Mouse (Mus musculus) testis, adult 2 months (tissue): ENCODE results near the gene Zfp827. TPM values are rescaled to one million over a fixed set of nuclear protein-coding genes. Genes with fewer than 3 reads are reported as not detected.

ENCODE experiments used
- H3K27ac ChIP-seq: fragments of 200-500 bp; 2 replicates; pipeline ENCODE4 v1.5.1; 2012; ENCODE audit warnings: low read depth, low read length; ENCODE audit not compliant: control insufficient read depth, insufficient read depth
- H3K27me3 ChIP-seq: fragments of 200-500 bp; 2 replicates; pipeline ENCODE4 v1.6.1; 2012; ENCODE audit warnings: mild to moderate bottlenecking, low read length, moderate library complexity; ENCODE audit not compliant: control insufficient read depth, insufficient read depth
- H3K36me3 ChIP-seq: fragments of 200-500 bp; 2 replicates; pipeline ENCODE4 v1.6.1; 2012; ENCODE audit warnings: mild to moderate bottlenecking, low read length; ENCODE audit not compliant: control insufficient read depth, insufficient read depth
- H3K4me1 ChIP-seq: fragments of 200-500 bp; 2 replicates; pipeline ENCODE4 v1.6.1; 2012; ENCODE audit warnings: low read length; ENCODE audit not compliant: control insufficient read depth, insufficient read depth
- H3K4me3 ChIP-seq: fragments of 200-500 bp; 2 replicates; pipeline ENCODE4 v1.5.1; 2012; ENCODE audit warnings: low read depth, mild to moderate bottlenecking, low read length, moderate library complexity, mixed read lengths; ENCODE audit not compliant: control insufficient read depth
- CTCF ChIP-seq: fragments of 200-500 bp; IDR thresholded peaks from 2 replicates; pipeline ENCODE4 v1.5.1; 2012; ENCODE audit warnings: low read depth, mild to moderate bottlenecking, inconsistent platforms, low read length, moderate library complexity; ENCODE audit not compliant: control insufficient read depth, insufficient read depth, insufficient replicate concordance
- POLR2A ChIP-seq: fragments of 200-500 bp; IDR thresholded peaks from 2 replicates; pipeline ENCODE4 v1.6.1; 2012; ENCODE audit warnings: low read depth, mild to moderate bottlenecking, inconsistent platforms, low read length, moderate library complexity; ENCODE audit not compliant: control insufficient read depth
- polyA plus RNA-seq: library from polyadenylated mRNA; depleted of rRNA; stranded (reverse); fragments of >200 nt; gene quantifications from 2 replicates; pipeline ENCODE4 v1.2.3, GENCODE M21; 2012

Zfp827 gene
- polyA plus RNA-seq, 1 experiment, result 3.1 TPM

DNA sequence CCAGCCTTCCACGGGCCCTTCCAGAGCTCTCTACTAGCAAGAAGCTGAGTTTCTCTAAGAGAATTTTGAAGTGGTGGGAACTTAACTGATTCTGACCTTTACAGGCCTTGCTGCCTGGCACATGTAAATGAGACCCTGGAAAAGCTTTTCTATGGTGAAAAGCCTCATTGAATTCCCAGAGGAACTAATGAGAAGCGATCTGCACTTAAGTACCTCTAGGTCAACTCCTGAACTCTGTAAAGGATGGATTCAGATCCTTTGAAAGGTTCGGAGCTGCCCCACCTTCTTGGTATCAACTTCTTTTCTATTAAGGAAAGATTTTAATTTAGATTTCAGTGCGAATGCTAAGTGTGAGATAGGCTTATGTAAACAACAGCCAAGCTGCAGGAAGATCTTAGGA is 147.8 kb downstream of the Zfp827 start:
- Histone ChIP-seq H3K27me3 (no peaks in the 10 kb centered on the region), H3K4me3 (no peak overlapping the region), H3K4me1 (no peaks in the 10 kb centered on the region), H3K27ac (no peak overlapping the region), H3K36me3 (no peaks in the 10 kb centered on the region)
- TF ChIP-seq CTCF, result no peak
- TF ChIP-seq POLR2A, result no peak

GRCm38 (mm10) chr8:79179678-79180077 is 151.4 kb downstream of the Zfp827 start:
- TF ChIP-seq CTCF (no peak), POLR2A (no peak)
- H3K27me3 ChIP-seq, result no peaks in the 10 kb centered on the region
- H3K36me3 ChIP-seq, result no peaks in the 10 kb centered on the region
- H3K27ac ChIP-seq, result no peak overlapping the region
- H3K4me3 ChIP-seq, result no peak overlapping the region
- H3K4me1 ChIP-seq, result no peaks in the 10 kb centered on the region

- H3K4me3 ChIP-seq, result no peak overlapping the region
- no peaks in the 10 kb centered on the region for H3K36me3 ChIP-seq
- no peaks in the 10 kb centered on the region for H3K4me1 ChIP-seq
- no peak overlapping the region for H3K27ac ChIP-seq
- no peaks in the 10 kb centered on the region for H3K27me3 ChIP-seq
- TF ChIP-seq CTCF (no peak), POLR2A (no peak)
Observed at GRCm38 (mm10) chr8:79185488-79185887, 157.3 kb downstream of the Zfp827 start.

- no peaks in the 10 kb centered on the region for H3K36me3 ChIP-seq
- H3K27ac ChIP-seq, result no peak overlapping the region
- no peaks in the 10 kb centered on the region for H3K27me3 ChIP-seq
- H3K4me1 ChIP-seq, result no peaks in the 10 kb centered on the region
- no peak for TF ChIP-seq POLR2A
- no peak for TF ChIP-seq CTCF
- no peak overlapping the region for H3K4me3 ChIP-seq
Observed at GRCm38 (mm10) chr8:79190071-79190470, 161.8 kb downstream of the Zfp827 start.

- TF ChIP-seq CTCF (no peak), POLR2A (no peak)
- Histone ChIP-seq H3K27ac (no peak overlapping the region), H3K36me3 (no peaks in the 10 kb centered on the region)
Observed at GRCm38 (mm10) chr8:79196481-79196880, 168.2 kb downstream of the Zfp827 start.

GRCm38 (mm10) chr8:79198675-79199074 is 170.4 kb downstream of the Zfp827 start:
- H3K36me3 ChIP-seq, result no peaks in the 10 kb centered on the region
- no peaks in the 10 kb centered on the region for H3K4me1 ChIP-seq
- no peaks in the 10 kb centered on the region for H3K27me3 ChIP-seq
- H3K27ac ChIP-seq, result no peak overlapping the region
- no peak for TF ChIP-seq POLR2A
- no peak for TF ChIP-seq CTCF
- no peak overlapping the region for H3K4me3 ChIP-seq

More at GRCm38 (mm10) chr8:79196481-79196880, 168.2 kb downstream of the Zfp827 start:
- Histone ChIP-seq H3K4me3 (no peak overlapping the region), H3K4me1 (no peaks in the 10 kb centered on the region), H3K27me3 (no peaks in the 10 kb centered on the region)

DNA sequence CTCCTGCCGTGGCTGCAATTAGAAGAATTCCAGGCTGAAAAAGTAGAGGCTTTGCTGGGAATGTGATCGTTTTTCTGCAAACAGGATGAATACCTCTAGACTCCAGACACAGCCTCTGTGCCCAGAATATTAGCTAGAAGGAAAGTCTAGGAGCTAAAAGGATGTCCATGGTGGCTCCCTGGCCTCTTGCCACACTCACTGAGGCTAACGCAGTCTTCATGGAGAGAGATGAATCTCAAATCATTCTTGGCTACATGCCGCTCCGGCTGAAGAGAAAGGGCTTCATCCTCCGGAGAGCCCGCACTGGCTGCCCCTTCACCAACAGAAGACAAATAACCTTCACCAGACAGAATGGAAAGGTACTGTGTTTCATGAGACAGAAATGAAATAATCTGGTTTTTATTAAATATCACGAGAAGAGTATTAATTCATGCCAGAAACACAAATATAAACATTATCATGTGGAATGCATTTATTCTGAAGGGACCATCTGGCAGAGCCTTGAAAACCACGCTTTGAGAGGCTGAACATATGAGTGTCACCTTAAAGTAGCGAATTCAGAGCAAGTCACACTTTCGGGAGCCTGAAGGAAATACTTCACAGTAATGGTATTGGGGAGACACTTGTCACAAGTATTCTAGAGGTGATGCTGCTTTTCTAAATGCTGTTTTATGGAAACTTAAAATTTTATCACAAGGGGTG is 173.4 kb downstream of the Zfp827 start:
- Histone ChIP-seq H3K36me3 (no peaks in the 10 kb centered on the region), H3K27me3 (no peaks in the 10 kb centered on the region), H3K4me1 (no peaks in the 10 kb centered on the region), H3K4me3 (no peak overlapping the region), H3K27ac (no peak overlapping the region)
- TF ChIP-seq POLR2A, result no peak
- no peak for TF ChIP-seq CTCF
